Mouse (Mus musculus): ENCODE measurements at regions not wholly inside any gene's neighbourhood (a gene's known extent, or its start where the extent isn't known, plus 50 kb on each side); places are given as distances from the start of the nearest gene placed in this dataset.
A peak's percentile ranks its signal among the peaks of the same experiment; 100 is the strongest.

- WGBS = 89% methylated on average over 6 of the region's 6 CpGs
- Histone ChIP-seq H3K4me1 (ENCODE audit: control insufficient read depth, insufficient read depth, low read length) (peaks cover 39% of the 10 kb centered on the region), H3K36me3 (ENCODE audit: control insufficient read depth, insufficient read depth, low read length) (no peaks in the 10 kb centered on the region), H3K27me3 (replicated peaks; ENCODE audit: control insufficient read depth, insufficient read depth, low read length) (no peaks in the 10 kb centered on the region), H3K27ac (ENCODE audit: insufficient read depth, low read depth, low read length) (no peak overlapping the region), H3K4me3 (ENCODE audit: insufficient read depth, low read depth, low read length) (no peak overlapping the region)
- peak; percentile 29 for DNase-seq
- TF ChIP-seq CTCF (conservative IDR thresholded peaks at IDR 0.05; ENCODE audit: insufficient read depth, insufficient read length, low read depth, low read length) (no peak), POLR2A (IDR thresholded peaks at IDR 0.05; ENCODE audit: low read depth, low read length) (no peak)
These were observed 85.0 kb upstream of the Acsl1 start for GRCm38 (mm10) chr8:46385806-46386205.

GRCm38 (mm10) chr8:46386553-46386952 is 84.3 kb upstream of the Acsl1 start:
- DNase-seq = peak; percentile 62
- H3K27ac ChIP-seq (ENCODE audit: insufficient read depth, low read depth, low read length) = peak overlapping the region; percentile 54; the same call in 1 of the 2 replicates
- WGBS = 62% methylated on average over 4 of the region's 4 CpGs
- H3K27me3 ChIP-seq (replicated peaks; ENCODE audit: control insufficient read depth, insufficient read depth, low read length) = no peaks in the 10 kb centered on the region
- TF ChIP-seq CTCF (conservative IDR thresholded peaks at IDR 0.05; ENCODE audit: insufficient read depth, insufficient read length, low read depth, low read length) = no peak
- no peak for TF ChIP-seq POLR2A (IDR thresholded peaks at IDR 0.05; ENCODE audit: low read depth, low read length)
- no peak overlapping the region for H3K4me3 ChIP-seq (ENCODE audit: insufficient read depth, low read depth, low read length)
- no peaks in the 10 kb centered on the region for H3K36me3 ChIP-seq (ENCODE audit: control insufficient read depth, insufficient read depth, low read length)
- H3K4me1 ChIP-seq (ENCODE audit: control insufficient read depth, insufficient read depth, low read length) = peaks cover 39% of the 10 kb centered on the region

GRCm38 (mm10) chr8:46387037-46387436 is 83.8 kb upstream of the Acsl1 start:
- 28% methylated on average over 5 of the region's 5 CpGs for WGBS
- TF ChIP-seq CTCF (conservative IDR thresholded peaks at IDR 0.05; ENCODE audit: insufficient read depth, insufficient read length, low read depth, low read length) = no peak
- TF ChIP-seq POLR2A (IDR thresholded peaks at IDR 0.05; ENCODE audit: low read depth, low read length) = no peak
- peak; percentile 91 for DNase-seq
- peaks cover 39% of the 10 kb centered on the region for H3K4me1 ChIP-seq (ENCODE audit: control insufficient read depth, insufficient read depth, low read length)
- peak overlapping the region; percentile 68 for H3K27ac ChIP-seq (ENCODE audit: insufficient read depth, low read depth, low read length)
- H3K27me3 ChIP-seq (replicated peaks; ENCODE audit: control insufficient read depth, insufficient read depth, low read length) = no peaks in the 10 kb centered on the region
- no peaks in the 10 kb centered on the region for H3K36me3 ChIP-seq (ENCODE audit: control insufficient read depth, insufficient read depth, low read length)
- no peak overlapping the region for H3K4me3 ChIP-seq (ENCODE audit: insufficient read depth, low read depth, low read length)

GRCm38 (mm10) chr8:46388421-46388820 is 82.4 kb upstream of the Acsl1 start:
- 34% methylated on average over 3 of the region's 3 CpGs for WGBS
- Histone ChIP-seq H3K36me3 (ENCODE audit: control insufficient read depth, insufficient read depth, low read length) (no peaks in the 10 kb centered on the region), H3K4me3 (ENCODE audit: insufficient read depth, low read depth, low read length) (no peak overlapping the region), H3K4me1 (ENCODE audit: control insufficient read depth, insufficient read depth, low read length) (peaks cover 44% of the 10 kb centered on the region), H3K27me3 (replicated peaks; ENCODE audit: control insufficient read depth, insufficient read depth, low read length) (no peaks in the 10 kb centered on the region), H3K27ac (ENCODE audit: insufficient read depth, low read depth, low read length) (peak overlapping the region; percentile 4; the same call in 1 of the 2 replicates)
- peak; percentile 80 for DNase-seq
- TF ChIP-seq CTCF (conservative IDR thresholded peaks at IDR 0.05; ENCODE audit: insufficient read depth, insufficient read length, low read depth, low read length) (no peak), POLR2A (IDR thresholded peaks at IDR 0.05; ENCODE audit: low read depth, low read length) (no peak)

- H3K4me1 ChIP-seq (ENCODE audit: control insufficient read depth, insufficient read depth, low read length) = peaks cover 47% of the 10 kb centered on the region
- H3K27me3 ChIP-seq (replicated peaks; ENCODE audit: control insufficient read depth, insufficient read depth, low read length) = no peaks in the 10 kb centered on the region
- peak; percentile 93 for DNase-seq
- no peak overlapping the region for H3K4me3 ChIP-seq (ENCODE audit: insufficient read depth, low read depth, low read length)
- TF ChIP-seq CTCF (conservative IDR thresholded peaks at IDR 0.05; ENCODE audit: insufficient read depth, insufficient read length, low read depth, low read length) (no peak), POLR2A (IDR thresholded peaks at IDR 0.05; ENCODE audit: low read depth, low read length) (no peak)
- H3K27ac ChIP-seq (ENCODE audit: insufficient read depth, low read depth, low read length) = no peak overlapping the region
- 52% methylated on average over 6 of the region's 6 CpGs for WGBS
- H3K36me3 ChIP-seq (ENCODE audit: control insufficient read depth, insufficient read depth, low read length) = no peaks in the 10 kb centered on the region
These were observed 80.4 kb upstream of the Acsl1 start for GRCm38 (mm10) chr8:46390431-46390830.

GRCm38 (mm10) chr8:46391678-46392077 is 79.2 kb upstream of the Acsl1 start:
- no peak for DNase-seq
- no peaks in the 10 kb centered on the region for H3K36me3 ChIP-seq (ENCODE audit: control insufficient read depth, insufficient read depth, low read length)
- no peak overlapping the region for H3K27ac ChIP-seq (ENCODE audit: insufficient read depth, low read depth, low read length)
- WGBS = 87% methylated on average over 6 of the region's 6 CpGs
- TF ChIP-seq POLR2A (IDR thresholded peaks at IDR 0.05; ENCODE audit: low read depth, low read length) (no peak), CTCF (conservative IDR thresholded peaks at IDR 0.05; ENCODE audit: insufficient read depth, insufficient read length, low read depth, low read length) (no peak)
- H3K4me3 ChIP-seq (ENCODE audit: insufficient read depth, low read depth, low read length) = no peak overlapping the region
- H3K27me3 ChIP-seq (replicated peaks; ENCODE audit: control insufficient read depth, insufficient read depth, low read length) = no peaks in the 10 kb centered on the region
- peaks cover 37% of the 10 kb centered on the region for H3K4me1 ChIP-seq (ENCODE audit: control insufficient read depth, insufficient read depth, low read length)

GRCm38 (mm10) chr8:46393296-46393695 is 77.5 kb upstream of the Acsl1 start:
- peaks cover 24% of the 10 kb centered on the region for H3K4me1 ChIP-seq (ENCODE audit: control insufficient read depth, insufficient read depth, low read length)
- H3K4me3 ChIP-seq (ENCODE audit: insufficient read depth, low read depth, low read length) = no peak overlapping the region
- H3K27me3 ChIP-seq (replicated peaks; ENCODE audit: control insufficient read depth, insufficient read depth, low read length) = no peaks in the 10 kb centered on the region
- peak; percentile 83 for DNase-seq
- no peak overlapping the region for H3K27ac ChIP-seq (ENCODE audit: insufficient read depth, low read depth, low read length)
- TF ChIP-seq CTCF (conservative IDR thresholded peaks at IDR 0.05; ENCODE audit: insufficient read depth, insufficient read length, low read depth, low read length) (no peak), POLR2A (IDR thresholded peaks at IDR 0.05; ENCODE audit: low read depth, low read length) (no peak)
- no peaks in the 10 kb centered on the region for H3K36me3 ChIP-seq (ENCODE audit: control insufficient read depth, insufficient read depth, low read length)
- 46% methylated on average over 5 of the region's 5 CpGs for whole genome bisulfite sequencing

All from kidney, adult 2 months (tissue).